Mouse (Mus musculus) brain, embryonic 14.5 days (tissue): ENCODE results near the gene Osbp2. TPM values are rescaled to one million over a fixed set of nuclear protein-coding genes. Genes with fewer than 3 reads are reported as not detected.

ENCODE experiments used
- DNase-seq: peaks from one replicate; pipeline ENCODE4 v3.0.0-alpha.2; 2011; ENCODE audit warnings: low read depth
- CTCF ChIP-seq: fragments of 200-500 bp; IDR thresholded peaks from 2 replicates; pipeline ENCODE4 v1.5.1; 2012; ENCODE audit warnings: inconsistent platforms, mild to moderate bottlenecking, moderate library complexity, borderline replicate concordance; ENCODE audit not compliant: insufficient read depth, insufficient read length; ENCODE audit errors: extremely low read depth
- POLR2A ChIP-seq: fragments of 200-500 bp; IDR thresholded peaks from 2 replicates; pipeline ENCODE4 v1.6.1; 2012; ENCODE audit warnings: mild to moderate bottlenecking, inconsistent platforms, borderline replicate concordance; ENCODE audit not compliant: poor library complexity, insufficient read depth, insufficient read length, severe bottlenecking; ENCODE audit errors: extremely low read depth
- polyA plus RNA-seq: library from polyadenylated mRNA; depleted of rRNA; stranded (reverse); fragments of >200 nt; gene quantifications from 2 replicates; pipeline ENCODE4 v1.2.3, GENCODE M21; 2012; rRNA removed

The Osbp2 gene
- polyA plus RNA-seq, 1 experiment: 26.2 TPM

DNA sequence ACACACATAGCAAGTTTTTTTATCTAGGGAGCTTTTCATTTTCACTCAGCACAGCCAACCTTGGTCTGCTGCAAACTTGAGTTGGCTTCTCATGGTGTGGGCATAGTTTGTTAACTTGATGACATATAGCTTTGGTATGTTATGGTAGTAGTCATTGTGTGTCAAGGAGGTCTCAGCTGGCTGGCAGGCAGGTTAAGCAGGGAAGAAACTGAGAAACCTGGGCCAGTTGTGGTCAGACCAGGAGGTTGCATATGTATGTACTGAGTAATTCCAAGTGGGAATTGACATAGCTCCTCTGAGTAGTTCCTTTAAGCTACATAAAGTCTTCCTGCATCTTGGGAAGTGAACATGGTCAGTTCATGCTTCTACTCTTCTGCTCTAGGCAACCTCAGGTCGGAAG lies 179.5 kb downstream of the Osbp2 start:
- DNase-seq: no peak
- TF ChIP-seq CTCF (no peak), POLR2A (no peak)

- TF ChIP-seq CTCF (no peak), POLR2A (no peak)
- no peak for DNase-seq
These were observed 180.0 kb downstream of the Osbp2 start for GRCm38 (mm10) chr11:3683696-3684095.

- DNase-seq: no peak
These were observed 183.9 kb downstream of the Osbp2 start for GRCm38 (mm10) chr11:3679771-3680170.

DNA sequence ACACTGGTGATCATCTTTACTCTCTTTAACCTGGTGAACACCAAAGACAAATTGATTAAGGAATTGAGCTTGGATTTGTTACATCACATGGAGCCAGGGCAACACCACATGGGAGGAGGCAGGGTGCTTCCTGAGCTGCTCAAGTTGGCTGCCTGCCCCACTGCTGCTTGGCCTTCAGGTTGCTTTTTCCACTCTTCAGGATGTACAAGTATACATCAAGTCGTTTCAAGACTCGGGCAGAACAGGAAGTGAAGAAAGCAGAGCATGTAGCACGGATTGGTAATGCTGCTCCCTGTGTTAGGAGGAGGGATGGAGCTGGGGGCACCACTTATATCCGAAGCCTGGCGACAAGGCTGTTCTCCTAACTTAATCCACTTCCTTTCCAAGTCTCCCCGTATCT lies 186.5 kb downstream of the Osbp2 start:
- no peak for DNase-seq
- TF ChIP-seq CTCF: no peak
- no peak for TF ChIP-seq POLR2A

More at GRCm38 (mm10) chr11:3679771-3680170, 183.9 kb downstream of the Osbp2 start:
- TF ChIP-seq CTCF (no peak), POLR2A (no peak)

DNA sequence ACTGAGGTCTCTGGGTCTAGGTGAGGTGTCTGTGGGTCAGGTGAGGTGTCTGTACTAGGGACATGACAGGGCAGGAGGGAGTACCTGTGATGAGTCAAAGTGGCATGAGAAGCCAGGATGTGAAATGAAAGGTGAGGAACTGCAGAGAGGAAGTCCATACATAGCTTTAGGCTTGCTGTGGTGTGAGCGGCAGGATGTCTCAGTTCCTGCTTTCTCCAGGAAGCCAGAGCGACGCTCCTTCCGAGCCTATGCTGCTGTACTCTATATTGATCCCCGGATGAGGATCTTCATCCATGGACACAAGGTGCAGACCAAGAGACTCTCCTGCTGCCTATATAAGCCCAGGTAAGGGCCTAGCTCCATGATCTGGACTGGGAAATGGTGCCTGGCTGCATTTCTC lies 187.3 kb downstream of the Osbp2 start:
- DNase-seq: no peak
- TF ChIP-seq CTCF (no peak), POLR2A (no peak)

GRCm38 (mm10) chr11:3674545-3674944 lies 189.2 kb downstream of the Osbp2 start:
- peak; percentile 4 for DNase-seq
- TF ChIP-seq CTCF (no peak), POLR2A (no peak)

DNA sequence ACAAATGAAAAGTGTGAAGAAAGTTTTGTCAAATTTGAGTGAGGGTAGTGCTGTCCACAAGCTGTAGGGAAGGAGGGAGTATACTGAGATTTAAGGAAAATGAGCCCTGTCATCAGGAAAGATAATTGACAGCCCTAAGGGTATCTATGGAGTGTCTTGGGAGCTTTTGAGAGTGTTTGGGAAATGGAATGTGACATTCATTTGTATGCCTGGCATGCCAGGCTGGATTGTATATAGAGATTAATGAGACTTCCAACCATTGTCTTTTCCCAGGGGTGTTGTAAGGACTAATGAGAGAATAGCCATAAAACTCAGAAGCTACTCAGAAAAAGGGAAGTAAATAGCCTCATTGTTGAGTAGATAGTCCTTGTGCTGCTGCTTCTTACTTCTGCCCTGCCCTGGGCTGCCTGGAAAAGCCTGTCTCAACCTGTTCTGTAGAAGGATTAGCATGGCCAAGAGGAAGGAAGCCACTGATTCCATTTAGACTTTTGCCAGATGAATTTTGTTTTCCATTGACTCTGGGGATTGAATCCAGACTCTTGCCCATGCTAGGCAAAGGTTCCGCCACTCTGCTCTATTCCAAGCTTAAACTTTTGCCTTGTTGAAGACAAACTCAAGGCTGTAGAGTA lies 192.6 kb downstream of the Osbp2 start:
- no peak for TF ChIP-seq POLR2A
- TF ChIP-seq CTCF: no peak
- no peak for DNase-seq

DNA sequence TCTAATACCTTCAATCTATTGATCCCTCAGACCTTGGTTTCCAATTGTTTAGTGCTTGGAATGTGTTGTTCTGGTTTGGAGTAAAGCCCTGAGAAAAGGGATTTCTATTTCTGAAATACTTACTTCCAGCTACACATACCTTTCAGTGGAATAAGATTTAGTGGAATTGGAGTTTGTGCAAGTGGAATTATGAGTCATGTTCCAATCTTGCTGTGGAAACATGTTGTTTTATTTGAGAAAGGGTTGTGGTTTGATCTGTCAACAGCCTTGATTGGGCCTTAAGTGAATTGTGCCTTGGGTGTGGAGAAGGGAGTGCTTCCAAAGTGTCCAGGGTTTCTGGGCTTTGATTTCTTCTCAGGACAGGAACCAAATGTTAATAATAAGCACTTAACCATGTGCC lies 193.9 kb downstream of the Osbp2 start:
- no peak for DNase-seq
- TF ChIP-seq POLR2A (no peak), CTCF (no peak)

DNA sequence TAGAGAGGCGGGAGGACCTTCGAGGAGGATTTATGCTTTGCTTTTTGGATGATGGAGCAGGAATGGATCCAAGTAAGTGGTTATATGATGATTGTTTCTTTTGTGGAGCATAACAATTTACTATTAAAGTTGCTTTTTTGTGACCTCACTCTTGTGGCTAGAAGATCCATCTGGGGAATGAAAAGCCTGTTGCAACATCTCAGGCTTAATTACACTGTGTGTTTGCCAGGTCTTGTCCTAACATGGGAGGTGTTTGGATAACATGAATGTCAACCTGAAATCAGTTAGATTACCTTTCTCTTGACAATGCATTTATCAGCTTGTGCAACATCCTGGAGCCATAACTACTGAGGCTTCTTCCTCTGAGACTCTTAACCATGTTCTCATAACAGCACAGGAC lies 194.9 kb downstream of the Osbp2 start:
- DNase-seq: no peak
- TF ChIP-seq POLR2A (no peak), CTCF (no peak)

- no peak for TF ChIP-seq POLR2A
- no peak for TF ChIP-seq CTCF
- DNase-seq: no peak
These were observed 196.2 kb downstream of the Osbp2 start for GRCm38 (mm10) chr11:3667506-3667905.

GRCm38 (mm10) chr11:3661964-3662363 lies 201.7 kb downstream of the Osbp2 start:
- TF ChIP-seq POLR2A: no peak
- no peak for TF ChIP-seq CTCF
- DNase-seq: no peak

Other genes with a start within 250 kb of the Osbp2 start
- gene Morc2a, start 214.7 kb downstream of the Osbp2 start, polyA plus RNA-seq: 35.0 and 49.1 TPM in 2 replicates
- 0.67 and 1.0 TPM in 2 replicates for gene 4921536K21Rik, start 31.2 kb upstream of the Osbp2 start, polyA plus RNA-seq
- 17.6 and 26.4 TPM in 2 replicates for gene Dusp18, start 31.3 kb upstream of the Osbp2 start, polyA plus RNA-seq
- gene Slc35e4, start 50.8 kb upstream of the Osbp2 start, polyA plus RNA-seq: 13.2 and 13.5 TPM in 2 replicates
- 21.2 and 27.4 TPM in 2 replicates for gene Tcn2, start 68.3 kb upstream of the Osbp2 start, polyA plus RNA-seq
- 57.9 and 58.0 TPM in 2 replicates for gene Pes1, start 100.1 kb upstream of the Osbp2 start, polyA plus RNA-seq
- 0.05 TPM in 1 of 2 replicates, not detected in the other for gene 4930556J24Rik, start 112.9 kb upstream of the Osbp2 start, polyA plus RNA-seq
- gene Gal3st1, start 119.7 kb upstream of the Osbp2 start, polyA plus RNA-seq: 3.2 and 5.3 TPM in 2 replicates
- gene Sec14l4, start 167.6 kb upstream of the Osbp2 start, polyA plus RNA-seq: 0.05 TPM in 1 of 2 replicates, not detected in the other
- gene Sec14l3, start 200.9 kb upstream of the Osbp2 start, polyA plus RNA-seq: 0.23 and 0.29 TPM in 2 replicates
- 5.7 and 5.9 TPM in 2 replicates for gene Mtfp1, start 231.5 kb upstream of the Osbp2 start, polyA plus RNA-seq